Mouse (Mus musculus): ENCODE results near the gene Cops8. TPM values are rescaled to one million over a fixed set of nuclear protein-coding genes. Genes with fewer than 3 reads are reported as not detected.

The Cops8 gene
- total and polyA plus RNA-seq, 2 experiments from 2014 or later: 117 to 170 TPM

DNA sequence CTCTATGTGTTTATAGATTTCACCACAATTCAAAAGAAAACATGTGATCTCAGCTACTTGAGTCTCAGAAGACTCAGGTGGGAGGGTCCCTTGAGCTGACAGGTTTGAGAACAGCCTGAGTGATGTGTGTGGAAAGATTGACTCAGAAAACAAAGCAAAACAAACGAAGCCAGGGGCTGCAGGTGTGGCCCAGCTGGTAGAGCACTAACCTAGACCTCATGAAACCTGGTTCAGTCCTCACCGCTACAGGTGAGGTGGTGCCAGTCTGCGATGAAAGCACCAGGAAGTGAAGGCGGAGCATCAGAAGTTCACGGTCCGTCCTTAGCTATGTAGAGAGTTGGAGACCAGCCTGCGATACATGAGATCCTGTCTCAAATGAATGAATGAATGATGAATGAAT, 57.4 kb downstream of the Cops8 start:
- Histone ChIP-seq H3K4me1 (ENCODE audit: insufficient read depth, low read length) (no peaks in the 10 kb centered on the region), H3K4me2 (ENCODE audit: low read depth, low read length) (no peak overlapping the region), H3K27me3 (ENCODE audit: insufficient read depth, low read length) (no peaks in the 10 kb centered on the region), H3K27ac (no peak overlapping the region), H3K9me3 (ENCODE audit: low read length) (no peaks in the 10 kb centered on the region), H3K9ac (replicated peaks; ENCODE audit: low read length) (no peak overlapping the region), H3K4me3 (ENCODE audit: low read length) (no peak overlapping the region), H3K36me3 (ENCODE audit: insufficient read depth, low read length) (no peaks in the 10 kb centered on the region)
- no peak for DNase-seq (ENCODE audit: low spot score)
- no peak for TF ChIP-seq CTCF (IDR thresholded peaks at IDR 0.05; ENCODE audit: low read depth)
- no peak for ATAC-seq
- 90% methylated on average over 7 of the region's 7 CpGs for WGBS

DNA sequence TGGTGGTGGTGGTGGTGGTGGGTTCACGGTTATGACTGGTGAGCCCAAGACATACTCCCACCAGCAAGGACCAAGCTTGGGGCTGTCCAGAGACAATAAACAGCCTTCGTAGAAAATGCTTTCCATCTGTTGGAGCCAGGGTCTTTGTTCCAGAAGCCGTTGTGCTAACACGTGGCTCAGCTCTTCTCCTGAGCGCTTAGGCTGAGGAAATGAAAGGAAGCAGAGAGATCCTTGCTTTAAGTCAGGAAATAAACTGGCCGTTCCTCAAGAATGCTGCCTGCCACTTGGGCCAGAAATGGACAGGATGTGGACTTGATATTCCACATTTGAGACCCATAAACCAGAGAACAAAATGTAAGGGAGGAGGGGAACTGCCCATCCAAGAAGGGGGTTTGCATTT, 59.7 kb downstream of the Cops8 start:
- no peak for DNase-seq (ENCODE audit: low spot score)
- no peak for TF ChIP-seq CTCF (IDR thresholded peaks at IDR 0.05; ENCODE audit: low read depth)
- H3K9ac ChIP-seq (replicated peaks; ENCODE audit: low read length): no peak overlapping the region
- no peak for ATAC-seq
- H3K4me1 ChIP-seq (ENCODE audit: insufficient read depth, low read length): no peaks in the 10 kb centered on the region
- H3K27me3 ChIP-seq (ENCODE audit: insufficient read depth, low read length): no peaks in the 10 kb centered on the region
- no peak overlapping the region for H3K27ac ChIP-seq
- H3K4me2 ChIP-seq (ENCODE audit: low read depth, low read length): no peak overlapping the region
- 68% methylated on average over 6 of the region's 6 CpGs for WGBS
- H3K36me3 ChIP-seq (ENCODE audit: insufficient read depth, low read length): no peaks in the 10 kb centered on the region
- no peaks in the 10 kb centered on the region for H3K9me3 ChIP-seq (ENCODE audit: low read length)
- no peak overlapping the region for H3K4me3 ChIP-seq (ENCODE audit: low read length)

Other genes with a start within 250 kb of the Cops8 start
- gene Col6a3, start 241.0 kb downstream of the Cops8 start, total RNA-seq (2014; rRNA removed): 15.9 and 19.2 TPM in 2 replicates
- 4.9 and 5.2 TPM in 2 replicates for gene Col6a3, start 241.0 kb downstream of the Cops8 start, polyA plus RNA-seq (2015; fragmentation: Nextera tagmentation; extraction: Ambion mirVana)

All from hindbrain, postnatal 0 days (tissue).